In genomic region chr7:44857042-44857552, GRCm38 (mm10) we compare ENCODE assay signal across 8 mouse cellular contexts. TPM values are rescaled to one million over a fixed set of nuclear protein-coding genes. Genes with fewer than 3 reads are reported as not detected.
DNase-seq lines count a peak whose midpoint lies in the region; ATAC-seq lines count a peak whose summit lies in the region.

Pnkp (plus strand) TSS chr7:44857139.

- H3K27me3 ChIP-seq in hindbrain, embryonic 14.5 days (ENCODE audit: control insufficient read depth, insufficient read depth, low read length) = no peaks in the 10 kb centered on the region

- H3K4me2 ChIP-seq in hindbrain, embryonic 14.5 days (replicated peaks) = peak within 1 kb of the TSS; percentile 95

- 1% methylated on average over 32 of the region's 32 CpGs for WGBS in hindbrain, embryonic 14.5 days

- peak; percentile 82 for DNase-seq in T-cell, adult 2 months (ENCODE audit: low spot score)
- peak; percentile 89 to 90 for DNase-seq in cerebellum, postnatal 25 days
- DNase-seq in frontal cortex, postnatal 25 days (ENCODE audit: low spot score in 2 of 2) = peak; percentile 86 to 87
- peak; percentile 90 for DNase-seq in hindbrain, embryonic 14.5 days (ENCODE audit: low spot score)
- DNase-seq in layer of hippocampus, postnatal 36 days = peak; percentile 91
- peak; percentile 92 for DNase-seq in lung, postnatal 36 days
- DNase-seq in retina, postnatal 1 day = peak; percentile 92
- DNase-seq in urinary bladder, adult 2 months (ENCODE audit: low spot score) = peak; percentile 68

- peak; percentile 44 for ATAC-seq in hindbrain, embryonic 14.5 days (ENCODE audit: low FRiP score)

- H3K4me1 ChIP-seq in hindbrain, embryonic 14.5 days (replicated peaks; ENCODE audit: control insufficient read depth, insufficient read depth, low read length) = peaks cover 34% of the 10 kb centered on the region

- H3K27ac ChIP-seq in hindbrain, embryonic 14.5 days = peak within 1 kb of the TSS; percentile 90

- H3K36me3 ChIP-seq in hindbrain, embryonic 14.5 days (replicated peaks; ENCODE audit: control insufficient read depth, insufficient read depth) = peaks cover 22% of the 10 kb centered on the region

- peak within 1 kb of the TSS; percentile 70 for H3K4me3 ChIP-seq in hindbrain, embryonic 14.5 days (replicated peaks; ENCODE audit: low read length)

- H3K9me3 ChIP-seq in hindbrain, embryonic 14.5 days (ENCODE audit: control insufficient read depth, low read length) = no peaks in the 10 kb centered on the region

- H3K9ac ChIP-seq in hindbrain, embryonic 14.5 days = peak within 1 kb of the TSS; percentile 82

RNA-seq across cellular contexts. Expression of gene Pnkp, which starts in this region (rescaled TPM):
- polyA plus RNA-seq in hindbrain, embryonic 14.5 days (2014; fragmentation: Nextera tagmentation; extraction: Ambion mirVana) = 23.4 and 26.5 TPM in 2 replicates
- total RNA-seq in layer of hippocampus, postnatal 36 days (2021) = 10 to 100 TPM; 27.1 to 27.2 TPM
- 23.4 and 24.1 TPM in 2 replicates for polyA plus RNA-seq in urinary bladder, adult 2 months (2012; rRNA removed)

Comparison
In these comparisons a context has a peak if more than half of its experiments do, and no peak if none do; other contexts are left out.
1. Peak in every context shown above with its lines: DNase-seq, ATAC-seq, H3K4me3 ChIP-seq and H3K27ac ChIP-seq.